Mouse (Mus musculus) right cerebral cortex, postnatal 14 days (tissue): ENCODE results near the gene Ddt.

Experiments
- DNase-seq: peaks from one replicate; pipeline ENCODE4 v3.0.0; 2022

The Ddt gene

GRCm38 (mm10) chr10:75772795-75773664 is at the start of gene Ddt:
TSS of gene Ddt (minus strand) at chr10:75773414.
- peak; percentile 89 for DNase-seq

- DNase-seq = no peak
These were observed 49.2 kb upstream of the Ddt start, which contains the start of gene Gstt4 for GRCm38 (mm10) chr10:75822443-75822842. TSS of gene Gstt4 (minus strand) at chr10:75822543.

GRCm38 (mm10) chr10:75819882-75820281 is 46.7 kb upstream of the Ddt start:
- no peak for DNase-seq

- DNase-seq = no peak
These were observed 45.4 kb upstream of the Ddt start for GRCm38 (mm10) chr10:75818641-75819040.

- no peak for DNase-seq
These were observed 31.0 kb upstream of the Ddt start for GRCm38 (mm10) chr10:75804217-75804616.

- DNase-seq = no peak
These were observed 25.0 kb upstream of the Ddt start, which contains the start of gene Gstt1 for GRCm38 (mm10) chr10:75798176-75798696. TSS of gene Gstt1 (minus strand) at chr10:75798584.

GRCm38 (mm10) chr10:75797619-75798175 is 24.5 kb upstream of the Ddt start:
- DNase-seq = peak; percentile 24

GRCm38 (mm10) chr10:75796731-75797516 is 23.7 kb upstream of the Ddt start:
- no peak for DNase-seq

- DNase-seq = no peak
These were observed 21.7 kb upstream of the Ddt start for GRCm38 (mm10) chr10:75794880-75795279.

- DNase-seq = no peak
These were observed 17.6 kb upstream of the Ddt start for GRCm38 (mm10) chr10:75790773-75791172.

GRCm38 (mm10) chr10:75789841-75790240 is 16.6 kb upstream of the Ddt start:
- no peak for DNase-seq

GRCm38 (mm10) chr10:75789081-75789735 is 16.0 kb upstream of the Ddt start:
- DNase-seq = no peak

- DNase-seq = no peak
These were observed 15.1 kb upstream of the Ddt start for GRCm38 (mm10) chr10:75788277-75788676.

GRCm38 (mm10) chr10:75785442-75785841 is 12.2 kb upstream of the Ddt start:
- DNase-seq = no peak

- no peak for DNase-seq
These were observed 7.8 kb upstream of the Ddt start, which contains the start of the genes Gm20441 and Gstt3 for GRCm38 (mm10) chr10:75780769-75781578. TSS of gene Gm20441 (minus strand) at chr10:75780954. TSS of gene Gstt3 (minus strand) at chr10:75781414.

- DNase-seq = no peak
These were observed 6.3 kb upstream of the Ddt start for GRCm38 (mm10) chr10:75779206-75780174.

GRCm38 (mm10) chr10:75777885-75778284 is 4.7 kb upstream of the Ddt start:
- DNase-seq = no peak

- no peak for DNase-seq
These were observed 3.3 kb upstream of the Ddt start for GRCm38 (mm10) chr10:75776562-75776961.

GRCm38 (mm10) chr10:75774587-75774986 is 1.4 kb upstream of the Ddt start:
- no peak for DNase-seq

- no peak for DNase-seq
These were observed 888 bp upstream of the Ddt start for GRCm38 (mm10) chr10:75774102-75774501.
